Mouse (Mus musculus): ENCODE measurements around the gene Zfp352. TPM values are rescaled to one million over a fixed set of nuclear protein-coding genes. Genes with fewer than 3 reads are reported as not detected.
"Not testable (repeated sequence)": the region's sequence is repeated elsewhere in the genome, so short reads cannot be mapped to it uniquely, and the experiment has no call there.

Gene Zfp352
- polyA plus RNA-seq (2015; fragmentation: Nextera tagmentation; extraction: Ambion mirVana), result not detected in 2 replicates

DNA sequence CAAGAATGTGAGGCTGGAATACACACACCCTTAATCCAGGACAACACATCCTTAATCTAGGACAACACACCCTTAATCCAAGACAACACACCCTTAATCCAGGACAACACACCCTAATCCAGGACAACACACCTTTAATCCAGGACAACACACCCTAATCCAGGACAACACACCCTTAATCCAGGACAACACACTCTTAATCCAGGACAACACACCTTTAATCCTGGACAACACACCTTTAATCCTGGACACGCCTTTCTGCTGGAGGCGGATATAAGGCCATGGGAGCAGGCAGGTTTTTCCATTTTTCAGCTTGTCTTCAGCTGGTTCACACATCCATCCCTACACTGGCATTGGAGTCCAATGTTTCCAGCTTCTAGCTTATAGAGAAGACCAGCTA, at the start of gene Zfp352:
Gene Zfp352, plus strand, starts transcription at position 301 of the 400 bp plus-strand sequence.
- Histone ChIP-seq H3K4me1 (replicated peaks; ENCODE audit: control insufficient read depth, insufficient read depth, low read length) (no peaks in the 10 kb centered on the region), H3K9ac (replicated peaks; ENCODE audit: low read depth, low read length) (no peak within 1 kb of the TSS), H3K36me3 (ENCODE audit: control insufficient read depth, insufficient read depth) (no peaks in the 10 kb centered on the region), H3K27ac (ENCODE audit: low read length) (no peak within 1 kb of the TSS), H3K4me3 (replicated peaks; ENCODE audit: low read length) (no peak within 1 kb of the TSS), H3K27me3 (replicated peaks; ENCODE audit: control insufficient read depth, insufficient read depth, low read length) (no peaks in the 10 kb centered on the region), H3K4me2 (ENCODE audit: low read length) (no peak within 1 kb of the TSS), H3K9me3 (ENCODE audit: control insufficient read depth, low read length) (no peaks in the 10 kb centered on the region)
- 100% methylated on average over 2 of the region's 2 CpGs for WGBS
- no peak for ATAC-seq

DNA sequence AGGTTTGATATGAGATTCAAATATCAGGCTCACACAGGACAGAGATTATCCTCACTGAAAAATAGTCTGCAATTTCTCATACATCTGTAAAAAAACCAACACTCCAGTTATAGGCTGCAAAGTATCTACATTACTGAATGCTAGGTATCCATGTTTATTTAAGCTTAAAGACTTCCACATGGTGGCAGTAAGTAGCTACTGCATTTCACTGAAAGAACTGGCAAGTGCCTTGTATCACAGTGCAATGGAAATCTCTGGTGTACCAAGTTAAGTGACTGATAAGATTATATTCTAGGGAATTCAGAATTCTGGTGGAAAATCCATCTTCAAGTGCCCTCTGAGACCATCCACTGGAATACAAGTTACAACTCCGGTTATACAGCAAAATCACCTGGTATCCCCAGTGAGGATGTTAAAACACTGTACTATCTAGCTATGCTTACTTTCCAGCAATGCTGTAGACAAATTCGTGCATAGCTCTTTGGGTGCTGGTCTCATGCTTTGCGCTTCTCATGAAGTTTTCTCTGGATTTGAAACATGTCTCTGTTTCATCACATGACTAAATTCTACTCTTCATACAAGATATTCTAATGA, 47.6 kb upstream of the Zfp352 start:
- Histone ChIP-seq H3K9me3 (ENCODE audit: control insufficient read depth, low read length) (no peaks in the 10 kb centered on the region), H3K27me3 (replicated peaks; ENCODE audit: control insufficient read depth, insufficient read depth, low read length) (no peaks in the 10 kb centered on the region), H3K27ac (ENCODE audit: low read length) (no peak overlapping the region), H3K9ac (replicated peaks; ENCODE audit: low read depth, low read length) (no peak overlapping the region), H3K4me1 (replicated peaks; ENCODE audit: control insufficient read depth, insufficient read depth, low read length) (no peaks in the 10 kb centered on the region), H3K4me2 (ENCODE audit: low read length) (no peak overlapping the region), H3K4me3 (replicated peaks; ENCODE audit: low read length) (no peak overlapping the region), H3K36me3 (ENCODE audit: control insufficient read depth, insufficient read depth) (no peaks in the 10 kb centered on the region)
- 82% methylated on average over 3 of the region's 3 CpGs for WGBS
- ATAC-seq, result peak; percentile 88

DNA sequence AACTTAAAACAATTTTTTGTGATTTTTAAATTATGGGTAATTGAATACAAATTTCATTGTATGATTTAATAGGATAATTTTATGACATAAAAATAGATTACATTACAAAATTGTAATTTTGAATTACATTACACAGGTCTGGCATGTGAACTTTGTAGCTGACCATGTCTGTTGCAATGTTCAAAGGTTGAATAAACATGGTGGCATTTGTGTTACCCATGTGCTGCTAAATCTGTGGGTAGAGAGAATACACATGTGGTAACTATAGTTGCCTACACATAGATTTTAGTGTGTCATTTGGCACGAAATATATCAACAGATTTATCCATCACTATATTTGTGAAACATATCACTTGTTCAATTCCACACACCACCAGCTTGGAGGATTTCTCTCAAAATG, 44.6 kb upstream of the Zfp352 start:
- Histone ChIP-seq H3K9ac (replicated peaks; ENCODE audit: low read depth, low read length) (no peak overlapping the region), H3K4me2 (ENCODE audit: low read length) (no peak overlapping the region), H3K4me3 (replicated peaks; ENCODE audit: low read length) (no peak overlapping the region), H3K27me3 (replicated peaks; ENCODE audit: control insufficient read depth, insufficient read depth, low read length) (no peaks in the 10 kb centered on the region), H3K36me3 (ENCODE audit: control insufficient read depth, insufficient read depth) (no peaks in the 10 kb centered on the region), H3K9me3 (ENCODE audit: control insufficient read depth, low read length) (no peaks in the 10 kb centered on the region), H3K4me1 (replicated peaks; ENCODE audit: control insufficient read depth, insufficient read depth, low read length) (no peaks in the 10 kb centered on the region), H3K27ac (ENCODE audit: low read length) (no peak overlapping the region)
- ATAC-seq, result no peak
- 88% methylated on average over 1 of the region's 1 CpGs for WGBS

DNA sequence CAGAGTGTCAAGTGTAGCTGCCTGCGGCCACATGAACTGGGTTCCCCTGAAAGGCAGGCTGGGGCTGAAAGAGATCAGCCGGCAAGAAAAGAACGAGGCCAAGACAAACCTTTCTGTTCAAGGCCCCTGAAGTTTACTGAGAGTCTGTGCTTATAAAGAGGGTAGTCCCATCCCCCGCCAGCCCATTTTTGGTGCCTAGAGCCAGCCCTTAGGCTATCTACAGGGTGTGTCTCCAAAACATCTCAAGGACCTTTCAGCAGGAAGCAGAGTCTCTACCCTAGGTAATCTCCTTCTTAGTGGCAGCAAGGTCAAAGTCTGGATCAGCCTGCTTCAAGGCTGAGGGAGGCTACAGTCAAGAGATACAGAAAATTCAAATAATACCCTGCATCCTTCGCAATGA, 15.2 kb upstream of the Zfp352 start:
- 83% methylated on average over 5 of the region's 5 CpGs for WGBS
- H3K9ac ChIP-seq (replicated peaks; ENCODE audit: low read depth, low read length), result no peak overlapping the region
- no peak for ATAC-seq
- no peak overlapping the region for H3K4me3 ChIP-seq (replicated peaks; ENCODE audit: low read length)
- no peaks in the 10 kb centered on the region for H3K4me1 ChIP-seq (replicated peaks; ENCODE audit: control insufficient read depth, insufficient read depth, low read length)
- H3K27me3 ChIP-seq (replicated peaks; ENCODE audit: control insufficient read depth, insufficient read depth, low read length), result no peaks in the 10 kb centered on the region
- H3K36me3 ChIP-seq (ENCODE audit: control insufficient read depth, insufficient read depth), result no peaks in the 10 kb centered on the region
- no peak overlapping the region for H3K4me2 ChIP-seq (ENCODE audit: low read length)
- no peaks in the 10 kb centered on the region for H3K9me3 ChIP-seq (ENCODE audit: control insufficient read depth, low read length)
- no peak overlapping the region for H3K27ac ChIP-seq (ENCODE audit: low read length)

DNA sequence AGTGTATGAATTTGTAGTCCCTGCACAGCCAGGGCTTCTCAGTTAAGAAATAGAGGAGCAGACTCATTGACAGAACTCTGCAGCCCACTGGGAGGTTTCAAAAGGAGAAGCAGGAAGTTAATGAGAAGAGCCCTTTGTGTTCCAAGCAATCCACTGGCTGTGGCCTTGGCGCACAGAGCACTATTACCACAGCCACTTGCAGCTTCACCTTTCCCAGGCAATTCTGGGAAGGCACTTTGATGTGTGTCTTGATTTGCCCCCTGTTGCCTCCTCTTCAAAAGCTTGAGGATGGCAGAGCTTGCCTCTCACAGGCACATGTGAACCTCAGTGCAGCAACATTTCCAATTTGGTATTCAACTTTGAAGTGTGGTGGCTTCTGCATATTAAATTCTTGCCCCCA, 7.1 kb upstream of the Zfp352 start:
- 5% methylated on average over 1 of the region's 1 CpGs for WGBS
- no peak overlapping the region for H3K4me3 ChIP-seq (replicated peaks; ENCODE audit: low read length)
- no peak overlapping the region for H3K27ac ChIP-seq (ENCODE audit: low read length)
- no peak overlapping the region for H3K4me2 ChIP-seq (ENCODE audit: low read length)
- H3K9me3 ChIP-seq (ENCODE audit: control insufficient read depth, low read length), result no peaks in the 10 kb centered on the region
- no peak overlapping the region for H3K9ac ChIP-seq (replicated peaks; ENCODE audit: low read depth, low read length)
- no peaks in the 10 kb centered on the region for H3K27me3 ChIP-seq (replicated peaks; ENCODE audit: control insufficient read depth, insufficient read depth, low read length)
- ATAC-seq, result no peak
- no peaks in the 10 kb centered on the region for H3K4me1 ChIP-seq (replicated peaks; ENCODE audit: control insufficient read depth, insufficient read depth, low read length)
- no peaks in the 10 kb centered on the region for H3K36me3 ChIP-seq (ENCODE audit: control insufficient read depth, insufficient read depth)

DNA sequence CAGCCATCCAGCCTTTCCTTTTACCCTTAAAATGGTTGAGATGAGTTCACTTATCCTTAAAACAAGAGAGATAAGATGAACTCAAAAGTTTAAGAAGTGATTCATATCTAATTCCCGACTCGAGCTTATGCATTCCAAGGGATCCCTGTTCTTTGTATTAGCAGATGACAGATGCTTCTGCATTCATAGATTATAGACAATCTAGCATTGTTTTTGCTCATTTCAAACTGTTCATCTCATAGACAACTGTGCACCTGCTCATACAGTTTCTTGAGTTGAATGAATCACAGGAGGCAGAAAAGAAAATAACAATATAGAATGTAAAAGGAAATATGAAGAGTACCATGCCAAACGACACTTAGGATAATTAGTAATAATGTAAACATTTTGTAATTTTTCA, 6.5 kb upstream of the Zfp352 start:
- no peak overlapping the region for H3K9ac ChIP-seq (replicated peaks; ENCODE audit: low read depth, low read length)
- H3K4me2 ChIP-seq (ENCODE audit: low read length), result no peak overlapping the region
- 73% methylated on average over 3 of the region's 3 CpGs for WGBS
- ATAC-seq, result no peak
- H3K27ac ChIP-seq (ENCODE audit: low read length), result no peak overlapping the region
- H3K4me1 ChIP-seq (replicated peaks; ENCODE audit: control insufficient read depth, insufficient read depth, low read length), result no peaks in the 10 kb centered on the region
- no peak overlapping the region for H3K4me3 ChIP-seq (replicated peaks; ENCODE audit: low read length)
- H3K36me3 ChIP-seq (ENCODE audit: control insufficient read depth, insufficient read depth), result no peaks in the 10 kb centered on the region
- no peaks in the 10 kb centered on the region for H3K9me3 ChIP-seq (ENCODE audit: control insufficient read depth, low read length)
- H3K27me3 ChIP-seq (replicated peaks; ENCODE audit: control insufficient read depth, insufficient read depth, low read length), result no peaks in the 10 kb centered on the region

DNA sequence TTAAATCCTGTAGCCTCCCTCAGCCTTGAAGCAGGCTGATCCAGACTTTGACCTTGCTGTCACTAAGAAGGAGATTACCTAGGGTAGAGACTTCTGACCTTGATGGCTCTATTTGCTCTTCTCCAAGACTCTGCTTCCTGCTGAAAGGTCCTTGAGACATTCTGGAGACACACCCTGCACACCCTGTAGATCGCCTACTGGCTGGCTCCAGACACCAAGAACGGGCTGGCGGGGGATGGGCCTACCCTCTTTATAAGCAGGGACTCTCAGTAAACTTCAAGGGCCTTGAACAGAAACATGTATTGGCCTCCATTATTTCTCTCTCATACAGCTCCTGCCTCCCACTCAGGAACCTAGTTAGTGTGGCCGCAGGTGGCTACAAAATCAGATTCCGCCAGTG, 17.0 kb downstream of the Zfp352 start:
- H3K9me3 ChIP-seq (ENCODE audit: control insufficient read depth, low read length); H3K4me1 ChIP-seq (replicated peaks; ENCODE audit: control insufficient read depth, insufficient read depth, low read length); H3K4me3 ChIP-seq (replicated peaks; ENCODE audit: low read length); H3K4me2 ChIP-seq (ENCODE audit: low read length); H3K36me3 ChIP-seq (ENCODE audit: control insufficient read depth, insufficient read depth); H3K9ac ChIP-seq (replicated peaks; ENCODE audit: low read depth, low read length); H3K27me3 ChIP-seq (replicated peaks; ENCODE audit: control insufficient read depth, insufficient read depth, low read length); ATAC-seq; H3K27ac ChIP-seq (ENCODE audit: low read length): not testable (repeated sequence)
- 95% methylated on average over 5 of the region's 5 CpGs for WGBS

DNA sequence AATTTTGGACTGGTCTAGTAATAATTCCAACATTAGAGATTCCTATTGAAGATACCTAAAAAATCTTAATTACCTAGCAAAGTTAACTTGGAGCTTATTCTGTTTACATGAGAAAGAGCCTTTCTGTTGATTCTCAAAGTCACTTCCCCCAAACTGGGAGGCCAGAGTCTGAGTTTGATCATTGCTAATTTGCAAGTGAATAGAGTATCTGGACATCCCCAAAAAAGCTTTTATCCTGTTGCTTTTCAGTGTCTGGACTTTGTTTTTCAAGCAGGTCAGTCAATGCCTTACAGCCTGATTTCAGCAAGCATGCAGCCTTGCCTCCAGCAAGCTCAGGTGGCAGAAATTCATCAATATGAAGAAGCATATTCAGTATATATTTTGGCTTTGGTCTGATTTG, 51.2 kb downstream of the Zfp352 start:
- Histone ChIP-seq H3K4me3 (replicated peaks; ENCODE audit: low read length) (no peak overlapping the region), H3K4me1 (replicated peaks; ENCODE audit: control insufficient read depth, insufficient read depth, low read length) (no peaks in the 10 kb centered on the region), H3K27me3 (replicated peaks; ENCODE audit: control insufficient read depth, insufficient read depth, low read length) (no peaks in the 10 kb centered on the region), H3K27ac (ENCODE audit: low read length) (no peak overlapping the region), H3K36me3 (ENCODE audit: control insufficient read depth, insufficient read depth) (no peaks in the 10 kb centered on the region), H3K9me3 (ENCODE audit: control insufficient read depth, low read length) (0 out of 2 replicates have a peak, but pooled peaks cover 2% of the 10 kb centered on the region), H3K9ac (replicated peaks; ENCODE audit: low read depth, low read length) (no peak overlapping the region), H3K4me2 (ENCODE audit: low read length) (no peak overlapping the region)
- ATAC-seq, result no peak

Data from forebrain, embryonic 16.5 days (tissue).